31 mouse cellular contexts compared by ENCODE assay signal in genomic region chr14:102867697-102868096, GRCm38 (mm10).
"Had no signal": no experiment of that assay in that cellular context is flagged by ENCODE, and none has a peak within 500 bp of the region (broad histone marks: within the 10 kb centered on the region; RNA-seq: fewer than 3 reads in every experiment).

No protein-coding gene starts in this region.

- H3K4me3 ChIP-seq: left cerebral cortex, adult 2 months; limb, embryonic 10.5 days; limb, embryonic 12.5 days; limb, embryonic 13.5 days; limb, embryonic 15.5 days; liver, embryonic 12.5 days; liver, embryonic 13.5 days; liver, embryonic 15.5 days; lung, embryonic 15.5 days; megakaryocyte, embryonic 14.5 days; midbrain, embryonic 12.5 days; midbrain, embryonic 13.5 days; midbrain, embryonic 15.5 days; myocyte; neural tube, embryonic 12.5 days had no signal

- ATAC-seq: liver, embryonic 12.5 days; liver, postnatal 0 days; lung, postnatal 0 days; midbrain, embryonic 13.5 days; midbrain, embryonic 15.5 days; midbrain, embryonic 16.5 days had no signal

- H3K9ac ChIP-seq: limb, embryonic 12.5 days; limb, embryonic 13.5 days; limb, embryonic 15.5 days; liver, embryonic 12.5 days; liver, embryonic 13.5 days; liver, embryonic 14.5 days; liver, embryonic 15.5 days; liver, postnatal 0 days; lung, embryonic 14.5 days; lung, embryonic 15.5 days; midbrain, embryonic 12.5 days; midbrain, embryonic 13.5 days; midbrain, embryonic 15.5 days; neural tube, embryonic 12.5 days had no signal

- H3K4me1 ChIP-seq: limb, embryonic 10.5 days; limb, embryonic 12.5 days; limb, embryonic 13.5 days; limb, embryonic 15.5 days; liver, embryonic 12.5 days; liver, embryonic 13.5 days; liver, embryonic 15.5 days; lung, embryonic 15.5 days; megakaryocyte, embryonic 14.5 days; midbrain, embryonic 12.5 days; midbrain, embryonic 13.5 days; midbrain, embryonic 15.5 days; neural tube, embryonic 12.5 days had no signal

- H3K27ac ChIP-seq: left cerebral cortex, adult 2 months; limb, embryonic 10.5 days; limb, embryonic 12.5 days; limb, embryonic 13.5 days; limb, embryonic 15.5 days; liver, embryonic 12.5 days; liver, embryonic 13.5 days; liver, embryonic 14.5 days; liver, embryonic 15.5 days; lung, embryonic 15.5 days; macrophage; midbrain, embryonic 12.5 days; midbrain, embryonic 13.5 days; midbrain, embryonic 15.5 days; neural tube, embryonic 12.5 days had no signal

- DNase-seq: left cerebral cortex, postnatal 4 days; liver; liver, embryonic 13.5 days; liver, postnatal 0 days; lung, adult 18-20 months; lung, adult 2 months; lung, embryonic 14.5 days; lung, postnatal 10 days; lung, postnatal 14 days; lung, postnatal 36 days; lung, postnatal 4 days; midbrain, embryonic 14.5 days had no signal

- H3K4me2 ChIP-seq: limb, embryonic 12.5 days; limb, embryonic 13.5 days; limb, embryonic 15.5 days; liver, embryonic 11.5 days; liver, embryonic 12.5 days; liver, embryonic 13.5 days; liver, embryonic 15.5 days; lung, embryonic 14.5 days; lung, embryonic 15.5 days; midbrain, embryonic 12.5 days; midbrain, embryonic 13.5 days; midbrain, embryonic 15.5 days; neural tube, embryonic 12.5 days had no signal

- H3K27me3 ChIP-seq: limb, embryonic 12.5 days; limb, embryonic 13.5 days; limb, embryonic 15.5 days; liver, embryonic 12.5 days; liver, embryonic 13.5 days; liver, embryonic 15.5 days; lung, embryonic 15.5 days; megakaryocyte, embryonic 14.5 days; midbrain, embryonic 12.5 days; midbrain, embryonic 13.5 days; midbrain, embryonic 15.5 days; neural tube, embryonic 12.5 days had no signal

- H3K36me3 ChIP-seq: limb, embryonic 10.5 days; limb, embryonic 12.5 days; limb, embryonic 13.5 days; limb, embryonic 15.5 days; liver, embryonic 12.5 days; liver, embryonic 13.5 days; liver, embryonic 15.5 days; lung, embryonic 15.5 days; midbrain, embryonic 12.5 days; midbrain, embryonic 13.5 days; midbrain, embryonic 15.5 days; neural tube, embryonic 12.5 days had no signal

- H3K9me3 ChIP-seq: limb, embryonic 10.5 days; limb, embryonic 12.5 days; limb, embryonic 13.5 days; limb, embryonic 15.5 days; liver, embryonic 12.5 days; liver, embryonic 13.5 days; liver, embryonic 15.5 days; lung, embryonic 15.5 days; megakaryocyte, embryonic 14.5 days; midbrain, embryonic 12.5 days; midbrain, embryonic 13.5 days; midbrain, embryonic 15.5 days; neural tube, embryonic 12.5 days had no signal
